Mouse (Mus musculus): ENCODE measurements around the gene Pde1a.

Pde1a gene

GRCm38 (mm10) chr2:79793186-79793585 lies 336.1 kb downstream of the Pde1a start:
- no peak for DNase-seq

GRCm38 (mm10) chr2:79786467-79786866 lies 342.8 kb downstream of the Pde1a start:
- no peak for DNase-seq

- DNase-seq, result no peak
Observed at GRCm38 (mm10) chr2:79785541-79786134, 343.6 kb downstream of the Pde1a start.
